Mouse (Mus musculus) midbrain, embryonic 11.5 days (tissue): ENCODE results near the gene Spsb3. TPM values are rescaled to one million over a fixed set of nuclear protein-coding genes. Genes with fewer than 3 reads are reported as not detected.

Experiments used
- ATAC-seq: fragments of 200-750 bp; cut with Nextera tagmentation; 2 replicates; pipeline ENCODE4 v1.8.0; 2017; ENCODE audit warnings: moderate TSS enrichment, moderate library complexity; ENCODE audit not compliant: low FRiP score
- DNase-seq: peaks from one replicate; pipeline ENCODE4 v3.0.0; 2015; ENCODE audit warnings: low spot score; ENCODE audit errors: missing footprints
- H3K27ac ChIP-seq: fragments of 300-500 bp; sonication (generic); 2 replicates; pipeline ENCODE4 v1.5.1; 2014; ENCODE audit warnings: low read depth, low read length
- H3K27me3 ChIP-seq: fragments of 300-500 bp; sonication (generic); 2 replicates; pipeline ENCODE4 v1.6.1; 2014; ENCODE audit warnings: mild to moderate bottlenecking, low read length, moderate library complexity, mixed read lengths; ENCODE audit not compliant: control insufficient read depth, insufficient read depth
- H3K36me3 ChIP-seq: fragments of 300-500 bp; sonication (generic); 2 replicates; pipeline ENCODE4 v1.6.1; 2014; ENCODE audit warnings: mild to moderate bottlenecking, low read length, moderate library complexity, mixed read lengths; ENCODE audit not compliant: control insufficient read depth, insufficient read depth
- H3K4me1 ChIP-seq: fragments of 300-500 bp; sonication (generic); 2 replicates; pipeline ENCODE4 v1.6.1; 2014; ENCODE audit warnings: low read length; ENCODE audit not compliant: control insufficient read depth, insufficient read depth
- H3K4me2 ChIP-seq: fragments of 300-500 bp; sonication (generic); 2 replicates; pipeline ENCODE4 v1.6.1; 2014; ENCODE audit warnings: mild to moderate bottlenecking, moderate library complexity
- H3K4me3 ChIP-seq: fragments of 300-500 bp; sonication (generic); 2 replicates; pipeline ENCODE4 v1.5.1; 2014; ENCODE audit warnings: low read depth, low read length
- H3K9ac ChIP-seq: fragments of 300-500 bp; sonication (generic); 2 replicates; pipeline ENCODE4 v1.6.1; 2014; ENCODE audit warnings: low read length
- H3K9me3 ChIP-seq: fragments of 300-500 bp; sonication (generic); 2 replicates; pipeline ENCODE4 v1.6.1; 2016; ENCODE audit warnings: low read length; ENCODE audit not compliant: control insufficient read depth
- WGBS: fragments of 180-500 bp; shearing (Covaris S2); extraction: QIAGEN DNeasy Blood & Tissue Kit; methylation state at CpG from one replicate; pipeline ENCODE4 v1.1.7; 2014; 5-methylcytosine and 5-hydroxymethylcytosine counted together
- polyA plus RNA-seq: library from polyadenylated mRNA; unstranded; fragments of >200 nt; fragmentation: Nextera tagmentation; extraction: Ambion mirVana; gene quantifications from 2 replicates; pipeline ENCODE4 v1.2.1, GENCODE M21; 2014

Gene Spsb3
- polyA plus RNA-seq, 1 experiment from 2014 or later, result 44.4 TPM

GRCm38 (mm10) chr17:24881738-24882440 lies 4.6 kb upstream of the Spsb3 start:
- H3K4me2 ChIP-seq, result no peak overlapping the region
- no peaks in the 10 kb centered on the region for H3K9me3 ChIP-seq
- H3K4me1 ChIP-seq, result peaks cover 8% of the 10 kb centered on the region
- no peak overlapping the region for H3K4me3 ChIP-seq
- H3K27ac ChIP-seq, result no peak overlapping the region
- ATAC-seq, result no peak
- WGBS, result 48% methylated on average over 7 of the region's 7 CpGs
- no peaks in the 10 kb centered on the region for H3K27me3 ChIP-seq
- no peak overlapping the region for H3K9ac ChIP-seq
- DNase-seq, result peak; percentile 86
- H3K36me3 ChIP-seq, result no peaks in the 10 kb centered on the region

- Histone ChIP-seq H3K4me3 (no peak overlapping the region), H3K27ac (no peak overlapping the region), H3K9ac (no peak overlapping the region), H3K27me3 (no peaks in the 10 kb centered on the region), H3K4me1 (peaks cover 17% of the 10 kb centered on the region), H3K36me3 (no peaks in the 10 kb centered on the region), H3K9me3 (no peaks in the 10 kb centered on the region), H3K4me2 (no peak overlapping the region)
- 90% methylated on average over 6 of the region's 6 CpGs for WGBS
- DNase-seq (no peak), ATAC-seq (no peak)
These were observed 2.1 kb upstream of the Spsb3 start for GRCm38 (mm10) chr17:24884391-24884790.

- Histone ChIP-seq H3K27ac (no peak overlapping the region), H3K4me1 (peaks cover 17% of the 10 kb centered on the region), H3K4me2 (peak overlapping the region; percentile 75), H3K9ac (peak overlapping the region; percentile 62), H3K36me3 (peaks cover 4% of the 10 kb centered on the region), H3K9me3 (no peaks in the 10 kb centered on the region), H3K27me3 (no peaks in the 10 kb centered on the region), H3K4me3 (peak overlapping the region; percentile 65)
- DNase-seq, result no peak
- no peak for ATAC-seq
- WGBS, result 27% methylated on average over 22 of the region's 22 CpGs
These were observed 898 bp upstream of the Spsb3 start for GRCm38 (mm10) chr17:24885356-24886133.

- WGBS, result 2% methylated on average over 18 of the region's 18 CpGs
- H3K4me2 ChIP-seq, result peak overlapping the region; percentile 59
- peaks cover 12% of the 10 kb centered on the region for H3K36me3 ChIP-seq
- H3K4me3 ChIP-seq, result peak overlapping the region; percentile 72
- H3K9me3 ChIP-seq, result no peaks in the 10 kb centered on the region
- peak; percentile 90 for DNase-seq
- ATAC-seq, result no peak; the same call in 1 of the 2 replicates
- peaks cover 17% of the 10 kb centered on the region for H3K4me1 ChIP-seq
- no peak overlapping the region for H3K27ac ChIP-seq
- peak overlapping the region; percentile 80 for H3K9ac ChIP-seq
- no peaks in the 10 kb centered on the region for H3K27me3 ChIP-seq
These were observed 459 bp downstream of the Spsb3 start for GRCm38 (mm10) chr17:24886932-24887271.

- Histone ChIP-seq H3K4me3 (peak overlapping the region; percentile 72), H3K27ac (no peak overlapping the region), H3K4me2 (peak overlapping the region; percentile 59), H3K36me3 (peaks cover 15% of the 10 kb centered on the region), H3K4me1 (peaks cover 17% of the 10 kb centered on the region), H3K27me3 (no peaks in the 10 kb centered on the region), H3K9ac (peak overlapping the region; percentile 80), H3K9me3 (no peaks in the 10 kb centered on the region)
- WGBS, result 65% methylated on average over 18 of the region's 18 CpGs
- DNase-seq, result no peak
- no peak for ATAC-seq
These were observed 1.0 kb downstream of the Spsb3 start for GRCm38 (mm10) chr17:24887291-24888080.

GRCm38 (mm10) chr17:24888862-24889261 lies 2.4 kb downstream of the Spsb3 start:
- peaks cover 15% of the 10 kb centered on the region for H3K36me3 ChIP-seq
- 87% methylated on average over 3 of the region's 3 CpGs for WGBS
- no peaks in the 10 kb centered on the region for H3K27me3 ChIP-seq
- no peaks in the 10 kb centered on the region for H3K9me3 ChIP-seq
- no peak for ATAC-seq
- no peak overlapping the region for H3K27ac ChIP-seq
- H3K9ac ChIP-seq, result no peak overlapping the region
- H3K4me3 ChIP-seq, result no peak overlapping the region
- peaks cover 19% of the 10 kb centered on the region for H3K4me1 ChIP-seq
- DNase-seq, result no peak
- no peak overlapping the region for H3K4me2 ChIP-seq

GRCm38 (mm10) chr17:24890151-24891092 lies 4.0 kb downstream of the Spsb3 start:
- no peak overlapping the region for H3K9ac ChIP-seq
- no peak overlapping the region for H3K4me3 ChIP-seq
- DNase-seq (peak; percentile 66), ATAC-seq (no peak)
- H3K36me3 ChIP-seq, result peaks cover 15% of the 10 kb centered on the region
- peaks cover 21% of the 10 kb centered on the region for H3K4me1 ChIP-seq
- WGBS, result 88% methylated on average over 19 of the region's 19 CpGs
- H3K9me3 ChIP-seq, result no peaks in the 10 kb centered on the region
- H3K27me3 ChIP-seq, result no peaks in the 10 kb centered on the region
- no peak overlapping the region for H3K4me2 ChIP-seq
- no peak overlapping the region for H3K27ac ChIP-seq

- no peaks in the 10 kb centered on the region for H3K27me3 ChIP-seq
- no peak for DNase-seq
- peaks cover 15% of the 10 kb centered on the region for H3K36me3 ChIP-seq
These were observed 4.9 kb downstream of the Spsb3 start for GRCm38 (mm10) chr17:24891321-24891720.

More at GRCm38 (mm10) chr17:24891321-24891720, 4.9 kb downstream of the Spsb3 start:
- H3K27ac ChIP-seq, result no peak overlapping the region
- WGBS, result 94% methylated on average over 13 of the region's 13 CpGs
- H3K9ac ChIP-seq, result no peak overlapping the region
- H3K4me1 ChIP-seq, result peaks cover 25% of the 10 kb centered on the region
- H3K4me3 ChIP-seq, result no peak overlapping the region
- no peaks in the 10 kb centered on the region for H3K9me3 ChIP-seq
- ATAC-seq, result no peak
- no peak overlapping the region for H3K4me2 ChIP-seq
